Mouse (Mus musculus) embryonic facial prominence, embryonic 10.5 days (tissue): ENCODE results near the gene Gm20834. TPM values are rescaled to one million over a fixed set of nuclear protein-coding genes. Genes with fewer than 3 reads are reported as not detected.
"Not testable (repeated sequence)": the region's sequence is repeated elsewhere in the genome, so short reads cannot be mapped to it uniquely, and the experiment has no call there.

Experiments used
- DNase-seq: peaks from one replicate; pipeline ENCODE4 v3.0.0-alpha.2; 2017; ENCODE audit warnings: low spot score
- H3K27ac ChIP-seq: fragments of 300-500 bp; sonication (generic); replicated peaks from 2 replicates; pipeline ENCODE4 v1.5.1; 2016; ENCODE audit warnings: mild to moderate bottlenecking
- H3K27me3 ChIP-seq: fragments of 300-500 bp; sonication (generic); replicated peaks from 2 replicates; pipeline ENCODE4 v1.6.1; 2016; ENCODE audit warnings: low read depth, mild to moderate bottlenecking; ENCODE audit not compliant: poor library complexity, severe bottlenecking
- H3K36me3 ChIP-seq: fragments of 300-500 bp; sonication (generic); replicated peaks from 2 replicates; pipeline ENCODE4 v1.6.1; 2016; ENCODE audit warnings: mild to moderate bottlenecking, moderate library complexity
- H3K4me1 ChIP-seq: fragments of 300-500 bp; sonication (generic); 2 replicates; pipeline ENCODE4 v1.6.1; 2016
- H3K4me3 ChIP-seq: fragments of 300-500 bp; sonication (generic); 2 replicates; pipeline ENCODE4 v1.5.1; 2016; ENCODE audit warnings: mild to moderate bottlenecking, moderate library complexity
- H3K9me3 ChIP-seq: fragments of 300-500 bp; sonication (generic); 2 replicates; pipeline ENCODE4 v1.6.1; 2016; ENCODE audit warnings: mild to moderate bottlenecking
- WGBS: fragments of 180-500 bp; shearing (Covaris S2); methylation state at CpG from one replicate; pipeline ENCODE4 v1.1.7; 2016; 5-methylcytosine and 5-hydroxymethylcytosine counted together
- polyA plus RNA-seq: library from polyadenylated mRNA; unstranded; fragments of >200 nt; fragmentation: Nextera tagmentation; extraction: Ambion mirVana; gene quantifications from 2 replicates; pipeline ENCODE4 v1.2.1, GENCODE M21; 2016

The Gm20834 gene
- not detected in 2 replicates for polyA plus RNA-seq

DNA sequence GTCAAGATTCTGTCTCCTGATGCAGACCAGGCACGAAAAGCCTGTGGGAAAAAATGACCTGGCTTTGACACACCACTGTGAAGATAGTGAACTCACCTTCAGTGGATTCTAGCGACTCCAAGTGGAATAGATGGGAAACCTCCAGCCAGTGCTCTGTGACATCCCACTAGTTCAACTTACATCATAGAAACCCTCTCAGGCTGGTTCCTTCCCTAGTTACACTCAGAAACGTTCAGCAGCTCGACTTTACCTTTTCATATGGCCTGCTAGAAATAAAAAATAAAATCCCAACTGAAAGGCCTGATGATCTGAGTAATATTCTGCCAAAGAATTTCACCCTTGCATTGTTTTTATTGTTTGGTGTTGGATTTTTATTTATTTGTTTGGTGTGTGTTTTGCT lies at the start of gene Gm20834:
TSS of gene Gm20834 (minus strand) at position 101 of the 400 bp plus-strand sequence.
- not testable (repeated sequence) for H3K36me3 ChIP-seq, H3K27ac ChIP-seq, H3K4me1 ChIP-seq, H3K27me3 ChIP-seq, H3K4me3 ChIP-seq, DNase-seq, H3K9me3 ChIP-seq
- WGBS = 51% methylated on average over 4 of the region's 4 CpGs

Other genes with a start within 250 kb of the Gm20834 start
- not detected in 2 replicates for gene Gm21310, start 177.4 kb downstream of the Gm20834 start, polyA plus RNA-seq
- gene Gm28510, start 88.1 kb upstream of the Gm20834 start, polyA plus RNA-seq = not detected in 2 replicates
- gene Gm20737, start 211.5 kb upstream of the Gm20834 start, polyA plus RNA-seq = not detected in 2 replicates
- not detected in 2 replicates for gene Gm21775, start 228.9 kb upstream of the Gm20834 start, polyA plus RNA-seq